Mouse (Mus musculus) large intestine, adult 2 months (tissue): ENCODE results near the gene Mllt1. TPM values are rescaled to one million over a fixed set of nuclear protein-coding genes. Genes with fewer than 3 reads are reported as not detected.
A peak's percentile ranks its signal among the peaks of the same experiment; 100 is the strongest.

Experiments
- DNase-seq: peaks from one replicate; pipeline ENCODE4 v3.0.0-alpha.2; 2012; ENCODE audit warnings: low read depth, low spot score
- WGBS: fragments of 180-500 bp; shearing (Covaris S2); methylation state at CpG from one replicate; pipeline ENCODE4 v1.1.7; 2018; 5-methylcytosine and 5-hydroxymethylcytosine counted together
- polyA plus RNA-seq: library from polyadenylated mRNA; depleted of rRNA; stranded (reverse); fragments of >200 nt; gene quantifications from 2 replicates; pipeline ENCODE4 v1.2.3, GENCODE M21; 2012; rRNA removed

Mllt1 gene
- polyA plus RNA-seq = 32.3 and 39.8 TPM in 2 replicates

- peak; percentile 93 for DNase-seq
- 6% methylated on average over 71 of the region's 76 CpGs for WGBS
Observed at GRCm38 (mm10) chr17:56935363-56936131, at the start of gene Mllt1. Gene Mllt1 (minus strand): TSS chr17:56935415.

- WGBS = 42% methylated on average over 9 of the region's 9 CpGs
- DNase-seq = no peak
Observed at GRCm38 (mm10) chr17:56984886-56985285, 49.7 kb upstream of the Mllt1 start.

DNA sequence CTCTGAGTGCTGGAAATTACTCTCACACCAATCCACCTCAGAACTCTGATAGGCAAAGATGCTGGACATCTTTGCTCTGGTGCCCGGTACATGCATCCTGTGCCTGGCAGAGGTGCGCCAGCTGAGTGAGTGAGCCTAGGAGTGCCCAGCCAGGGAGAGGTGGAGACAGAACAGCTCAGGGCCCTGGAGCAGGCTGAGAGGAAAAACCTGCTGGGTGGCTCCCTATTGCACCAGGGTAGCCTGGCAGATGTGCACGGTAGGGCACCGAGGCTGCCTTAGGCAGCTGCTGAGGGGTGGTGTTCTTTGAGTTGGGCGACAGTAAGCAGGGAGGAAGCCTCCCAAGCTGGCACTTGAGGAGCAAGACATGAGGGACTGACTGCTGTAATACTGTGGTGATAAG lies 46.8 kb upstream of the Mllt1 start, which contains the start of gene Acer1:
Gene Acer1 (minus strand): TSS at position 114 of the 400 bp plus-strand sequence.
- 30% methylated on average over 5 of the region's 5 CpGs for WGBS
- DNase-seq = no peak

- DNase-seq = peak; percentile 85
Observed at GRCm38 (mm10) chr17:56981049-56981448, 45.8 kb upstream of the Mllt1 start.

GRCm38 (mm10) chr17:56979524-56979923 lies 44.3 kb upstream of the Mllt1 start:
- DNase-seq = no peak
- 14% methylated on average over 6 of the region's 8 CpGs for WGBS

More at GRCm38 (mm10) chr17:56981049-56981448, 45.8 kb upstream of the Mllt1 start:
- WGBS = 20% methylated on average over 7 of the region's 7 CpGs

DNA sequence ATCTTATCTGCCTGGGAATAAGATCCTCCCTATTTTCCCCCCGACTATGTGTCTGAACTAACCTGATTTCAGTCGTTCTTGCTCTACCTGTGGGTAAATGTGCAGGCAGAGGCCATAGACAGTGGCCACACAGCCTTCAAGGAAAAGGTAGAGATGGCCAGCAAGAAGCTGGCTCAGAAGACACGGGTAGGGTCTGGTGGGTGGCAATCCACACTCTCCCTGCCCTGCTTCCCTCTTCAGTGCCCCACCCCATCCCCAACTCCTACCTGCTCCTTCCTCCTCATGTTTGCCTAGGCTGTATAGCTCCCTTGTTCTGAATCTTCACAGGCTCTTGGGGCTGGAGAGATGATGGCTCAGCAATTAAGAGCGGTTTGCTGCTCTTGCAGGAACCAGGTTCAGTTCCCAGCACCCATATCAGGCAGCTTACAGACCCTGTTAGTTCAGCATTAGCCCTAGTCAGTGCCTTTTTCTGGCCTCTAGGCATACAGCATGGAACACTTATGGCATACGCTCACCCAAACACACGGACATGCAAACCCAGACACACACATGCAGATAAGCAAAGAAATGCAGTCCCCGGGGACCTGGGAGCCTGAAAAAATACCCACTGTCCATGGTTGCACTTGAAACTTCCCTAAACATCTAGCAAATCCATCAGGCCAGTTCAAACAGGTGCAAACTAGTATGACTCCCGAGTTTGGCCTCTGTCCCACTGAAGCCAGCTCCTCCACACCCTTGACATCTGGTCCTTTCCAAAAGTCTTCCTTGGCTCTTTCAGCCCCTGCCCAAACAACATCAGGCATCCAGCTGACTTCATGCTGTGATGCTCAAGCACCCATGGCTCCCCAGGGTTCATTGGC lies 41.5 kb upstream of the Mllt1 start:
- 37% methylated on average over 8 of the region's 8 CpGs for WGBS
- no peak for DNase-seq

GRCm38 (mm10) chr17:56975391-56975790 lies 40.2 kb upstream of the Mllt1 start:
- WGBS = 57% methylated on average over 3 of the region's 3 CpGs
- no peak for DNase-seq

DNA sequence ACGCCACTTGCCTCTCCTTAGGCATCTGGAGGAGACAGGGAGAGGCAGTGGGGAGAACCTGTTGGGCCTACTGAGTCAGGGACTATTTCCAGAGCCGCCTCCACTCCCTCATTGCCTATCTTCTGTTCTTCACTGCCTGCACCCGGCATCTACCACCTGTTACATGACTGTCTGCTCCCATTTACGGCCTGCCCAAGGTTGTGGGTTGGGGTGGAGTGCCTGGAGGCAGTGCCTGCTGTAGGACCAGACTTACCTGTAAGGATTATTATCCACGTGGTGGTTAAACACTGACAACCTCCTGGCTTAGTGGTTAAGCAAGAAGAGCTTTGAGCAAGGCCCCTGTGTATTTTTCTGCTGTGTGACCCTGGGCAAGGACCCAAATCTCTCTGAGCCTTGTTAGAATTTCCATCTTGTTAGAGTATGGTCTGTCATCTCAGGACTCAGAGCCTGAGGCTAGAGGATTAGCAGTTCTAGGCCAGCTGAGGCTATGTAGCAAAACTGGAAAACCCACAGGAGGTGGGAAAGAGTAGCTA lies 39.6 kb upstream of the Mllt1 start:
- WGBS = 32% methylated on average over 5 of the region's 5 CpGs

DNA sequence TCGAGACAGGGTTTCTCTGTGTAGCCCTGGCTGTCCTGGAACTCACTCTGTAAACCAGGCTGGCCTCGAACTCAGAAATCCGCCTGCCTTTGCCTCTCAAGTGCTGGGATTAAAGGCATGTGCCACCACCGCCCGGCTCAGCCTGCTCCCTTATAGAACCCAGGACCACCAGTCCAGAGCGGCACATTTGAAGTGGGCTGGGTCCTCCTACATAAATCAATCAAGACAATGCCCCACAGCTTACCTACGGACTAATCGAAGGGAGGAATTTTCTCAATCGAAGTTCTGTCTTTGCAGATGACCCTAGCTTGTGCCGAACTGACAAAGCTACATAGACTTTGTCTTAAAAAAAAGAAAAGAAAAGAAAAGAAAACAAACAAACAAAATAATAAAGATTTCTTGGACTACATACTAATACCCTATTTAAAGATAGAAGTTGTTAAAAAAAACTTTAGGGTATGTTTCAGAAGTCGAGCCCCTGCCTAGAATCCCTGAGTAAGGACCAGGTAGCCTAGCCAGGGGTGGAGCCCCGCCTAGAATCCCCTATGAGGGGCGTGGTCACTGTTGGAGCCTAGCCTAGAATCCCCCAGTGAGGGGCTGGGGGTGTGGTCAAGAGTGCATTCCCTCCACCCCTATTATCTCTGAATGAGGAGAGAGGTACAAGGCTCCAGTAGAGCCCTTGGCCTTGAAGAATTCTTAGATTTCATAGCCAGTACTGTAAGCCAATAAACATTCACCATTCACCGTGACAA lies 38.9 kb upstream of the Mllt1 start:
- no peak for DNase-seq
- 65% methylated on average over 14 of the region's 14 CpGs for WGBS

More for the DNA sequence above, 39.6 kb upstream of the Mllt1 start:
- DNase-seq = no peak

DNA sequence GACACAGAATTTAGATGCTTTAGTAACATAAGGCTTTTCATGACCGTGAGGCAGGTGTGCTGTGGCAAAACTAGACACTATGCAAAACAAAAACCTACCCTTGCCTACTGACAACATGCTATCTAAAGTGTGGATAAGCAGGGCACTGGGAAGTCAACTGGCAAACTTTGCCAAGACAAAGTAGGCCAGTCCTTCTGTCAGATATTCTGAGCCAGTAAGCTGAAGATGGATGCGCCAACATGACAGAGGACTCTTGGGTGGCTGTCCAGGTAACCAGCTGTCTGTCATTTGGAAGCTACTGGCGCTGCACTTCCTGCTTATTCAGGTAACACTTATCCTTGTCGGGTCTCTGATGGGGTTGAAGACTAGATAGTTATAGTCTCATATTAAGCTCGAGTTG lies 34.9 kb upstream of the Mllt1 start:
- 58% methylated on average over 5 of the region's 5 CpGs for WGBS
- DNase-seq = no peak

GRCm38 (mm10) chr17:56969321-56969720 lies 34.1 kb upstream of the Mllt1 start:
- WGBS = 25% methylated on average over 3 of the region's 3 CpGs

DNA sequence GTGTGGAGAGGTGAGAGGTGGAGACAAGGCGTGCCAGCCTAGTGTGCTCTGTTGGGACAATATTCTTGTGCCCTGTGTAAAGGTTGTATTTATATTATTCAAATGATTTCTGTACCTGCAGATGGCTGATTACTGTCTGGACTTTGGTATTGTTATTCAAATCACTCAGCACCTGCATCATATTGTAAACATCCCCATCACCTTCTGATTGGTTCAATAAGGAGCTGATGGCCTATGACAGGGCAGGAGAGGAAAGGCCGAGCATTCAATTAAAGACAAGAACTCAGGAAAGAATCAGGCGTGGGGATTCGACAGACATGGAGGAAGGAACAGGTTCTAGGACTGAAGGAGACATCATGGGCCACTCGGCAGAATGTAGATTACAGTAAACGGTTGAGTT lies 28.4 kb upstream of the Mllt1 start:
- peak; percentile 83 for DNase-seq
- WGBS = 32% methylated on average over 6 of the region's 6 CpGs

More at GRCm38 (mm10) chr17:56969321-56969720, 34.1 kb upstream of the Mllt1 start:
- no peak for DNase-seq

DNA sequence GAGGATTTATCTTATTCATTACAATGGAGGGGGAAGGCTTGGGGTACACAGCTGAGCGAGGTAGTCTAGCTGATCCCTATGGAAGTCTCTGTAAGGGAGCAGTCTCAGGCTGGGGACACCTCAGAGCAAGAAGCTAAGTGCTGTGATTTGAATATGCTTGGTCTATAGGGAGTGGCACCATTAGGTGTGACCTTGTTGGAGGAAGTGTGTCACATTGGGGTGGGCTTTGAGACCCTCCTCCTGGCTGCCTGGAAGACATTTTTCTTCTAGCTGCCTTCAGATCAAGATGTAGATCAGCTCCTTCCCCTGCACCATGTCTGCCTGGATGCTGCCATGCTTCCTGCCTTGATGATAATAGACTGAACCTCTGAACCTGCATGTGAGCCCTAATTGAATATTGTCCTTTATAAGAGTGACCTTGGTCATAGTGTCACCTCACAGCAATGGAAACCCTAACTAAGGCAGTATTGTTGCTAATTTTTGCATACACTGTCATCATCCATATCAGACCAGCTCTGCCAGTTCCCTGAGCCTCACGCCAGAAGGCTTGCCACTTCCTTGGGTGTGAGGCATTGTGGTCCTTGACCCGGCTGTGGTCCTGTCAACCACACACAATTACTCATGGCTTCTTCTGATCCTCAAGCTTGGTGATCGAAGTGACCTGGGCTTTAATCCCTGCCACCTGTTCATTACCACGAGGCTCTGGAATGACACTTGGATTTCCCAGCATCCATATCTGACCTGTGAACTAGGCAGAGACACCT lies 27.6 kb upstream of the Mllt1 start:
- no peak for DNase-seq
- WGBS = 55% methylated on average over 5 of the region's 5 CpGs

GRCm38 (mm10) chr17:56961880-56962279 lies 26.7 kb upstream of the Mllt1 start:
- DNase-seq = no peak
- 93% methylated on average over 4 of the region's 4 CpGs for WGBS

DNA sequence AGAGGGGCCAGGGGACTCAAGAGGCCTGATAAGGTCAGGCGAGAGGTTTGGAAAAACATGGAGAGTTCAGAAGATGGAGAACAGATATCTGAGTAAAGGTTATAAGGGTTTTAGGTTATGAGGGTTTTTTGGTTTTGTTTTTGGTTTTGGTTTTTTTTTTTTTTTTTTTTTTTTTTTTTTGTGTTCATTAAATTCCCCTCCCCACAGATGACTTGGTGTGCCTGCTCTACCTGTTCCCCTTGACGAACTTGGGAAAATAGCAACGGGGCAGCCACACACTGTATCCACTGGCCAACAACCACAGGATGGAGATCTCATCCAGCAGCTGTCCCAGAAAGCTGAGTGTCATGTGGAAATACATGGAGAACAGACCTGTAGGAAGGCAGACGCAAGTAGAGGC lies 23.5 kb upstream of the Mllt1 start:
- no peak for DNase-seq
- 90% methylated on average over 4 of the region's 4 CpGs for WGBS

GRCm38 (mm10) chr17:56957763-56958429 lies 22.7 kb upstream of the Mllt1 start:
- WGBS = 35% methylated on average over 11 of the region's 11 CpGs
- no peak for DNase-seq

GRCm38 (mm10) chr17:56954871-56955270 lies 19.7 kb upstream of the Mllt1 start:
- no peak for DNase-seq
- whole genome bisulfite sequencing = 87% methylated on average over 7 of the region's 7 CpGs

- 54% methylated on average over 1 of the region's 1 CpGs for WGBS
- DNase-seq = no peak
Observed at GRCm38 (mm10) chr17:56952639-56953038, 17.4 kb upstream of the Mllt1 start.
